23 mouse cellular contexts compared by ENCODE assay signal in genomic region chr3:115974228-115974627, GRCm38 (mm10). TPM values are rescaled to one million over a fixed set of nuclear protein-coding genes. Genes with fewer than 3 reads are reported as not detected.
A peak's percentile ranks its signal among the peaks of the same experiment; 100 is the strongest.
DNase-seq lines count a peak whose midpoint lies in the region; ATAC-seq lines count a peak whose summit lies in the region.
"Had no signal": no experiment of that assay in that cellular context is flagged by ENCODE, and none has a peak within 500 bp of the region (broad histone marks: within the 10 kb centered on the region; RNA-seq: fewer than 3 reads in every experiment).

No protein-coding gene starts in this region.

- H3K4me1 ChIP-seq in hindbrain, embryonic 10.5 days (replicated peaks) = no peaks in the 10 kb centered on the region
- no peaks in the 10 kb centered on the region for H3K4me1 ChIP-seq in neural tube, embryonic 15.5 days
- H3K4me1 ChIP-seq: embryonic facial prominence, embryonic 12.5 days; forebrain, embryonic 12.5 days; limb, embryonic 12.5 days had no signal

- H3K27me3 ChIP-seq in hindbrain, embryonic 10.5 days (ENCODE audit: insufficient read depth, poor library complexity, severe bottlenecking) = no peaks in the 10 kb centered on the region
- no peaks in the 10 kb centered on the region for H3K27me3 ChIP-seq in neural tube, embryonic 15.5 days (replicated peaks)
- H3K27me3 ChIP-seq: embryonic facial prominence, embryonic 12.5 days; forebrain, embryonic 12.5 days; limb, embryonic 12.5 days; neural tube, embryonic 13.5 days had no signal

- no peak overlapping the region for H3K4me3 ChIP-seq in hindbrain, embryonic 10.5 days
- no peak overlapping the region for H3K4me3 ChIP-seq in neural tube, embryonic 15.5 days (replicated peaks)
- H3K4me3 ChIP-seq: embryonic facial prominence, embryonic 12.5 days; forebrain, embryonic 12.5 days; limb, embryonic 12.5 days; neural tube, embryonic 13.5 days had no signal

- no peak overlapping the region for H3K27ac ChIP-seq in hindbrain, embryonic 10.5 days
- H3K27ac ChIP-seq in neural tube, embryonic 15.5 days (replicated peaks) = no peak overlapping the region
- H3K27ac ChIP-seq: embryonic facial prominence, embryonic 12.5 days; forebrain, embryonic 12.5 days; hindbrain, embryonic 14.5 days; limb, embryonic 12.5 days; neural tube, embryonic 13.5 days had no signal

- H3K36me3 ChIP-seq in hindbrain, embryonic 10.5 days = peaks cover 82% of the 10 kb centered on the region
- H3K36me3 ChIP-seq in neural tube, embryonic 15.5 days = peaks cover 51% of the 10 kb centered on the region

- 93% methylated on average over 6 of the region's 6 CpGs for WGBS in hindbrain, embryonic 10.5 days
- 93% methylated on average over 6 of the region's 6 CpGs for WGBS in neural tube, embryonic 15.5 days

- H3K4me2 ChIP-seq in neural tube, embryonic 15.5 days = no peak overlapping the region
- H3K4me2 ChIP-seq: embryonic facial prominence, embryonic 12.5 days; forebrain, embryonic 12.5 days; hindbrain, embryonic 14.5 days; limb, embryonic 12.5 days; liver, embryonic 11.5 days; neural tube, embryonic 13.5 days had no signal

- peak; percentile 17 to 32 for DNase-seq in lung, postnatal 4 days
- no peak for DNase-seq in lung, postnatal 14 days
- DNase-seq in CD4-positive, CD25-positive, alpha-beta regulatory T cell, adult 2 months (ENCODE audit: low read depth, low spot score) = peak; percentile 66
- peak; percentile 76 for DNase-seq in induced T-regulatory cell, adult 2 months (ENCODE audit: low read depth)
- DNase-seq in thymus, postnatal 25 days = peak; percentile 32
- no peak for DNase-seq in hindbrain, embryonic 10.5 days (ENCODE audit: low spot score)
- DNase-seq: adrenal gland, postnatal 25 days; cerebellum, adult 9-11 months; gastrocnemius, postnatal 25 days; kidney, postnatal 4 days; liver, postnatal 0 days; lung, postnatal 10 days; midbrain, embryonic 14.5 days; right cerebral cortex, adult 18-20 months; right cerebral cortex, postnatal 4 days had no signal

- no peak overlapping the region for H3K9ac ChIP-seq in neural tube, embryonic 15.5 days (replicated peaks)
- H3K9ac ChIP-seq: embryonic facial prominence, embryonic 12.5 days; forebrain, embryonic 12.5 days; hindbrain, embryonic 14.5 days; limb, embryonic 12.5 days; liver, postnatal 0 days; neural tube, embryonic 13.5 days had no signal

- H3K9me3 ChIP-seq in hindbrain, embryonic 10.5 days = no peaks in the 10 kb centered on the region
- H3K9me3 ChIP-seq in neural tube, embryonic 15.5 days (replicated peaks) = no peaks in the 10 kb centered on the region
- H3K9me3 ChIP-seq: embryonic facial prominence, embryonic 12.5 days; forebrain, embryonic 12.5 days; limb, embryonic 12.5 days; neural tube, embryonic 13.5 days had no signal

- no peak for ATAC-seq in neural tube, embryonic 15.5 days (ENCODE audit: low FRiP score)
- ATAC-seq: intestine, postnatal 0 days; liver, postnatal 0 days had no signal

RNA-seq across cellular contexts. Expression of gene Slc30a7, which starts 33.0 kb away (rescaled TPM):
- polyA plus RNA-seq in hindbrain, embryonic 10.5 days (2016; fragmentation: Nextera tagmentation; extraction: Ambion mirVana) = 21.0 and 26.4 TPM in 2 replicates
- polyA plus RNA-seq in neural tube, embryonic 15.5 days (2015; fragmentation: Nextera tagmentation; extraction: Ambion mirVana) = 14.6 and 18.7 TPM in 2 replicates

RNA-seq across cellular contexts. Expression of gene Extl2, which starts 33.0 kb away (rescaled TPM):
- 20.7 and 23.6 TPM in 2 replicates for polyA plus RNA-seq in hindbrain, embryonic 10.5 days (2016; fragmentation: Nextera tagmentation; extraction: Ambion mirVana)
- polyA plus RNA-seq in neural tube, embryonic 15.5 days (2015; fragmentation: Nextera tagmentation; extraction: Ambion mirVana) = 39.8 and 41.6 TPM in 2 replicates

Comparison
In these comparisons a context has a peak if more than half of its experiments do, and no peak if none do; other contexts are left out.
1. DNase-seq: peak in lung, postnatal 4 days (2 of 2), CD4-positive, CD25-positive, alpha-beta regulatory T cell, adult 2 months (single experiment), induced T-regulatory cell, adult 2 months (single experiment) and thymus, postnatal 25 days (single experiment); none in lung, postnatal 14 days (single experiment) and hindbrain, embryonic 10.5 days (single experiment).